Mouse (Mus musculus): ENCODE data around the gene Tubb2b. TPM values are rescaled to one million over a fixed set of nuclear protein-coding genes. Genes with fewer than 3 reads are reported as not detected.

Gene Tubb2b
- polyA plus RNA-seq (2015; fragmentation: Nextera tagmentation; extraction: Ambion mirVana) = 795 and 852 TPM in 2 replicates

DNA sequence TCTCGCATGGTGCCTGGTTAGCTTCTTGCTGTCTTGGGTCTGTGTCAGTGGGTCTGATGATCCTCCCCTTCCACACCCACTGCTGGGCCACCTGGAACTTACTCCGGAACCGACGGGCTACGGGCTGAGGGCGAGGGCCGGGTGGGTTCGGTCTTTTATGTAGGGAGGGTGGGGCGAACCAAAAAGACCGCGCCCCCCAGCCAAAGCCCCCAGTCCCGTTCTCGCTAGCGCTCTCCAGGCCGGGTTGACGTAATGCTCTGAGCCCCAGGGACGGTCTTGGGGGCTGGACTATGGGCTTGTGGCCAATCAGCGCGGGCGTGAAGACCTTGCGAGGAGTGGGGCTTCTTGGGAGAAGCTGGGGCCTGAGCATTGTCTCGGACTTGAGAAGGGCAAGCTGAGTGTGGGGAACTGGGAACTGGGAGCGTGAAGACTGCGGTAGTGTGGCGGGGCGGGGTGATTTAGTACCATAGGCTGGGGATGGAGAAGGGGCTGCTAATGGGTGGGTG is at the start of gene Tubb2b:
Gene Tubb2b, minus strand, starts transcription at position 241 of the 506 bp plus-strand sequence.
- peaks cover 19% of the 10 kb centered on the region for H3K36me3 ChIP-seq
- peak within 1 kb of the TSS; percentile 96 for H3K4me3 ChIP-seq
- peak within 1 kb of the TSS; percentile 100 for H3K9ac ChIP-seq
- no peaks in the 10 kb centered on the region for H3K9me3 ChIP-seq
- ATAC-seq (ENCODE audit: low FRiP score) = peak; percentile 94
- peak within 1 kb of the TSS; percentile 83 for H3K4me2 ChIP-seq
- H3K4me1 ChIP-seq (replicated peaks) = peaks cover 38% of the 10 kb centered on the region
- peak within 1 kb of the TSS; percentile 100 for H3K27ac ChIP-seq
- 0% methylated on average over 26 of the region's 26 CpGs for WGBS
- no peaks in the 10 kb centered on the region for H3K27me3 ChIP-seq

DNA sequence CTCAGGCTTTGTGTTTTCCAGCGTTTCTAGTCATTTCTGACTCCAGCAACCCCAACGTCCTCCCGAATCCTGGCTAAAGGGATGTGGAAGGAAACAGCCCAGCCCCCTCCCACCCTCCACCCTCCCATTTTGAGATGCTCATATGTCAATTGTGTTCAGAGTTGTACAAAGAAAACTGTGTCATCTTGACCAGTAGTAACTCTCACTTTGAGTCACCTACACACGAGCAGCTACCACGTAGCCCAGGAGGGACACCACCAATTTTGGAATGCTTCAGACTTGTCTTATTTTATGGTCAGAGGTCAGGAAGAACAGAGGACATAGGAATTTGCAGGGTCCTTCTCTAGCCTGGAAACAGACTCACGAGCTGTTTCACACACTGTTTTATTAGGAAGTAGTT is 43.8 kb upstream of the Tubb2b start:
- no peak overlapping the region for H3K9ac ChIP-seq
- 95% methylated on average over 6 of the region's 6 CpGs for WGBS
- H3K27ac ChIP-seq = no peak overlapping the region
- ATAC-seq (ENCODE audit: low FRiP score) = no peak
- H3K36me3 ChIP-seq = peaks cover 8% of the 10 kb centered on the region
- H3K4me3 ChIP-seq = no peak overlapping the region
- no peaks in the 10 kb centered on the region for H3K27me3 ChIP-seq
- no peaks in the 10 kb centered on the region for H3K4me1 ChIP-seq (replicated peaks)
- H3K4me2 ChIP-seq = no peak overlapping the region
- no peaks in the 10 kb centered on the region for H3K9me3 ChIP-seq

GRCm38 (mm10) chr13:34163304-34163975 is 33.2 kb upstream of the Tubb2b start:
- H3K36me3 ChIP-seq = peaks cover 10% of the 10 kb centered on the region
- WGBS = 45% methylated on average over 12 of the region's 12 CpGs
- peak overlapping the region; percentile 66 for H3K4me3 ChIP-seq
- no peaks in the 10 kb centered on the region for H3K27me3 ChIP-seq
- H3K9ac ChIP-seq = peak overlapping the region; percentile 74
- H3K27ac ChIP-seq = peak overlapping the region; percentile 92
- peak overlapping the region; percentile 72 for H3K4me2 ChIP-seq
- no peak for ATAC-seq (ENCODE audit: low FRiP score)
- H3K4me1 ChIP-seq (replicated peaks) = peaks cover 22% of the 10 kb centered on the region
- no peaks in the 10 kb centered on the region for H3K9me3 ChIP-seq

- Histone ChIP-seq H3K27me3 (no peaks in the 10 kb centered on the region), H3K9ac (peak within 1 kb of the TSS; percentile 74), H3K27ac (peak within 1 kb of the TSS; percentile 92), H3K4me3 (peak within 1 kb of the TSS; percentile 66), H3K4me2 (peak within 1 kb of the TSS; percentile 72), H3K36me3 (peaks cover 10% of the 10 kb centered on the region), H3K4me1 (replicated peaks) (peaks cover 22% of the 10 kb centered on the region), H3K9me3 (no peaks in the 10 kb centered on the region)
- WGBS = 4% methylated on average over 43 of the region's 44 CpGs
- peak; percentile 97 for ATAC-seq (ENCODE audit: low FRiP score)
These were observed 32.4 kb upstream of the Tubb2b start, which contains the start of gene Psmg4 for GRCm38 (mm10) chr13:34162491-34163303. Gene Psmg4, plus strand, starts transcription at chr13:34162964.

DNA sequence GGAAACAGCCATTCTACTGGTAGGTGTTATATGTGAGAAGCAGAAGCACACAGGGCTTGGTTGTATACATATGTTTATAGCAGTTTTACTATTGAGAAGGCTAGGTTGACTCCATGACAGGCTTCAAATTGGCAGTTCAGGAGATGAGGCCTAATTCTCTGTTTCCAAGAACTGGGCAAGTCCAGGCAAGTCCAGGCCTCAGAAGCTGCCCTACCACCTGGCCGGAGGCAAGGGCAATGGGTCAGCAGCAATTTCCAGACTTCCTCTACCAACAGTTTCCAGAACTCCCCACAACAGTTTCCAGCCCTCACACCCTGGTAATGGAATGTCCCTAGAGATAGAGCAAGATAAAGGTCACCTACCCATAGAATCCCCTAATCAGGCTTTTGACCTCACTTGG is 29.7 kb upstream of the Tubb2b start:
- no peak overlapping the region for H3K27ac ChIP-seq
- WGBS = 95% methylated on average over 1 of the region's 1 CpGs
- H3K4me1 ChIP-seq (replicated peaks) = peaks cover 26% of the 10 kb centered on the region

GRCm38 (mm10) chr13:34157596-34158157 is 27.4 kb upstream of the Tubb2b start:
- H3K4me3 ChIP-seq = no peak overlapping the region
- no peak overlapping the region for H3K27ac ChIP-seq
- no peak overlapping the region for H3K9ac ChIP-seq
- H3K36me3 ChIP-seq = no peaks in the 10 kb centered on the region
- H3K27me3 ChIP-seq = no peaks in the 10 kb centered on the region
- ATAC-seq (ENCODE audit: low FRiP score) = no peak
- no peak overlapping the region for H3K4me2 ChIP-seq
- no peaks in the 10 kb centered on the region for H3K9me3 ChIP-seq
- 91% methylated on average over 3 of the region's 3 CpGs for WGBS
- H3K4me1 ChIP-seq (replicated peaks) = peaks cover 28% of the 10 kb centered on the region

More for the DNA sequence above, 29.7 kb upstream of the Tubb2b start:
- Histone ChIP-seq H3K27me3 (no peaks in the 10 kb centered on the region), H3K36me3 (no peaks in the 10 kb centered on the region), H3K4me2 (no peak overlapping the region), H3K4me3 (no peak overlapping the region), H3K9ac (no peak overlapping the region), H3K9me3 (no peaks in the 10 kb centered on the region)
- ATAC-seq (ENCODE audit: low FRiP score) = no peak

DNA sequence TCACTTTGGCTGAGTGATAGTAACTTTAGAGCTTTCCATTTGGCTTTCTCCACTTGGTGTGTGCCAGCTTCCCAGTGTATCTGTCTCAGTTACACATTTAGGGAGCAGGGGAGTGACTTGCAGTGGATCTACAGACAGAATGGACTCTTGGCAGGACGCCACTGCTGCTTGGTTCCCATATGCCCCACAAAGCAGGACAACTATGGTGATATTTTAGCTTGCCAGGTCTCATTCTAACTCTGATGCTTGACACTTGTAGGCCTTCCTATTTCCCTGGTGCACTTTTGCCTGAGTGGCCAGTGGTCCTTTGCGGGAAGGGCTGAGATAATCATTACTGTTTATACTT is 26.5 kb upstream of the Tubb2b start:
- Histone ChIP-seq H3K27me3 (no peaks in the 10 kb centered on the region), H3K36me3 (no peaks in the 10 kb centered on the region), H3K9me3 (no peaks in the 10 kb centered on the region), H3K4me3 (no peak overlapping the region), H3K9ac (no peak overlapping the region; the same call in 1 of the 2 replicates), H3K4me2 (no peak overlapping the region), H3K4me1 (replicated peaks) (peaks cover 20% of the 10 kb centered on the region), H3K27ac (peak overlapping the region; percentile 49; the same call in 1 of the 2 replicates)
- WGBS = 76% methylated on average over 2 of the region's 2 CpGs
- no peak for ATAC-seq (ENCODE audit: low FRiP score)

DNA sequence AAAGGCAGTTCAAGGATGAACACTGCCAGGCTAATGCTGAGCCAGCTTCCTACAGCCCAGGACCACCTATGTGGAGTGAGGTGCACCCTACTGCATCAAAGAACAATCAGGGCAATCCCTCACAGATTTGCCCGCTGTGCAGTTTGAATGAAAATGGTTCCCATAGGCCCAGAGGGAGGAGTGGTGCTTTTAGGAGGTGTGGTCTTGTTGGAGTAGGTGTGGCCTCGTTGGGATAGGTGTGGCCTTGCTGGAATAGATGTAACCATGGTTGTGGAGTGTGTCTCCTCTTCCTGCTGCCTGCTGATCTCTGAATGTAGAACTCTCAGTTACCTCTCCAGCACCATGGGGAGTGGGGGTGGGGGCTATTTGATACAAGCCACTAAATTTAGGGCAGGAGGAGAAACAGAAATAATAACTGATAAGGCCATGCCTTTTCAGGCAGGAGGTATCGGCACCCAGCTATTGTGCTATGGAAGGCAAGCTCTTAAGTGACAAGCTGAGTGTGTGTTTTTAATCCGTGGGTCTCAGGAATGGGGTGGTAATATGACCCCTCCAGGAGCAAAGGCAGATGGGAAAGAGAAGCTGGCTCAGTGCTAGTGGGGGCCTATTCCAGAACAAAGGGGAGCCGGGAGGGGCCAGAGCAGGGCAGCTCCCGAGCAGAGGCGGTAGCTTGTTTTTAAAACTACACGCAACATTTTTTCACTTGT is 26.0 kb upstream of the Tubb2b start:
- 52% methylated on average over 8 of the region's 8 CpGs for WGBS
- H3K4me2 ChIP-seq = no peak overlapping the region
- H3K9ac ChIP-seq = no peak overlapping the region; the same call in 1 of the 2 replicates
- no peak for ATAC-seq (ENCODE audit: low FRiP score)
- H3K4me1 ChIP-seq (replicated peaks) = peaks cover 20% of the 10 kb centered on the region
- no peak overlapping the region for H3K4me3 ChIP-seq
- peak overlapping the region; percentile 49 for H3K27ac ChIP-seq
- H3K27me3 ChIP-seq = no peaks in the 10 kb centered on the region
- H3K9me3 ChIP-seq = no peaks in the 10 kb centered on the region
- H3K36me3 ChIP-seq = no peaks in the 10 kb centered on the region

DNA sequence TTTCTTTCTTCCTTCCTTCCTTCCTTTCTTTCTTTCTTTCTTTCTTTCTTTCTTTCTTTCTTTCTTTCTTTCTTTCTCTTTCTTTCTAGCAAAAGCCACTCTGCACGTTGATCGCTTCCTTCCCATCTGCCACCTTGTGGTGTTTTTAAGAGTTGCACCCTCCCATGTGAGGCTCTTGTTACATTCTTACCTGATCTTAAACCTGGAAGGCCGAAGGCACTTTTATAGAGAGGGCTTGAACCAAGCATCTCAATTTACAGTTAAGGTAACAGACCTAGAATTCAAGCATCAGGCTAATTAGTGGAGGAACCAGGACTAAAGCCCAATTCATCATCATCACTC is 24.6 kb upstream of the Tubb2b start:
- WGBS = 34% methylated on average over 3 of the region's 3 CpGs
- Histone ChIP-seq H3K9me3 (no peaks in the 10 kb centered on the region), H3K27ac (peak overlapping the region; percentile 84), H3K9ac (no peak overlapping the region), H3K36me3 (no peaks in the 10 kb centered on the region), H3K4me1 (replicated peaks) (peaks cover 30% of the 10 kb centered on the region), H3K27me3 (no peaks in the 10 kb centered on the region), H3K4me3 (peak overlapping the region; percentile 22), H3K4me2 (peak overlapping the region; percentile 44)
- 0 out of 2 replicates have a peak, but pooled peaks have one; percentile 40 for ATAC-seq (ENCODE audit: low FRiP score)

- H3K4me2 ChIP-seq = peak overlapping the region; percentile 44
- H3K4me3 ChIP-seq = peak overlapping the region; percentile 22
- peaks cover 35% of the 10 kb centered on the region for H3K4me1 ChIP-seq (replicated peaks)
These were observed 24.1 kb upstream of the Tubb2b start for GRCm38 (mm10) chr13:34154217-34154930.

GRCm38 (mm10) chr13:34153254-34154011 is 23.2 kb upstream of the Tubb2b start:
- 72% methylated on average over 4 of the region's 5 CpGs for WGBS
- H3K27me3 ChIP-seq = no peaks in the 10 kb centered on the region
- no peak for ATAC-seq (ENCODE audit: low FRiP score)
- peaks cover 37% of the 10 kb centered on the region for H3K4me1 ChIP-seq (replicated peaks)
- H3K9ac ChIP-seq = no peak overlapping the region
- H3K27ac ChIP-seq = peak overlapping the region; percentile 84
- no peak overlapping the region for H3K4me2 ChIP-seq
- no peak overlapping the region for H3K4me3 ChIP-seq
- no peaks in the 10 kb centered on the region for H3K9me3 ChIP-seq
- H3K36me3 ChIP-seq = no peaks in the 10 kb centered on the region

More at GRCm38 (mm10) chr13:34154217-34154930, 24.1 kb upstream of the Tubb2b start:
- Histone ChIP-seq H3K9me3 (no peaks in the 10 kb centered on the region), H3K27me3 (no peaks in the 10 kb centered on the region), H3K36me3 (no peaks in the 10 kb centered on the region), H3K27ac (peak overlapping the region; percentile 84), H3K9ac (peak overlapping the region; percentile 49; the same call in 1 of the 2 replicates)
- 47% methylated on average over 13 of the region's 13 CpGs for WGBS
- peak; percentile 29 for ATAC-seq (ENCODE audit: low FRiP score)
